Mouse (Mus musculus) urinary bladder, postnatal 25 days (tissue): ENCODE measurements around the gene Ano1.
A peak's percentile ranks its signal among the peaks of the same experiment; 100 is the strongest.

Experiments
- DNase-seq: peaks from one replicate; pipeline ENCODE4 v3.0.0; 2022; ENCODE audit warnings: low spot score

The Ano1 gene

DNA sequence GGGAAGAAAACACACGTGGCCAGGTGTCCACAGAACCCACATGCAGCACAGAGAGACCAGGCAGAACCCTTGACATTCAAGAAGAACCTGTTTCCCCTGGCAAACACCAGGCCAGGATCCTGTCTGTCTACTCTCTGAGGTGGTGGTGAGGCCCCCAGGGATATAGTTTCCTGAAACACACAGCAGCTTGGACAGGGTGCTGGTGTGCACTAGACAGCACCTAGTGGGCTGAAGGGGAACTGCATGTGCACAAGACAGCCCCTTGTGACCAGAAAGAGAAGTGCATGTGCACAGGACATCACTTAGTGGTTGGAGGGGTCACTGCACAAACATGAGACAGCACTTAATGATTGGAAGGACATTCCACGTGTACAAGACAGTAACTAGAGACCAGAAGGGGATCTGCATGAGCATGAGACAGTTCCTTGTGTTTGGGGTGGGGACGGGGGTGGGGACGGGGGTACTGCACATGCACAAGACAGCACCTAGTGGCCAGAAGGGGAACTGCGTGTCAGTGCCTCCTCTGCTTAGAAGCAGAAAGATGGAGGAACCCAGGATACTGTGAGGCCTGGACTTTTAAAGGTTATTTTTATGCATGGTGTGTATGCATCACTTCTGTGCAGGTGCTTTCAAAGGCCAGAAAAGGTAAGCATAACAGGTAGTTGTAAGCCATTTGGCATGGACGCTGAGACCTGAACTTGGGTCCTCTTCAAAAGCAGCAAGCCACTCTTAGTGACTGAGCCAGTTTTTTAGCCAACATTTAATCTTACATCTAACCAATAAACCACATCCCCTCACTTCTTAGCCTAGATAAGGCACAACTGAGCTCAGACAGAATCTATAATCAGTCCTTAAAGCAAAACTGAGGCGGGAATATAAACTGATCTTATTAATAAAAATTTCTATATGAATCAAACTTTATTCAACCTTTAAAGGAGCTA is 54.7 kb downstream of the Ano1 start:
- no peak for DNase-seq

DNA sequence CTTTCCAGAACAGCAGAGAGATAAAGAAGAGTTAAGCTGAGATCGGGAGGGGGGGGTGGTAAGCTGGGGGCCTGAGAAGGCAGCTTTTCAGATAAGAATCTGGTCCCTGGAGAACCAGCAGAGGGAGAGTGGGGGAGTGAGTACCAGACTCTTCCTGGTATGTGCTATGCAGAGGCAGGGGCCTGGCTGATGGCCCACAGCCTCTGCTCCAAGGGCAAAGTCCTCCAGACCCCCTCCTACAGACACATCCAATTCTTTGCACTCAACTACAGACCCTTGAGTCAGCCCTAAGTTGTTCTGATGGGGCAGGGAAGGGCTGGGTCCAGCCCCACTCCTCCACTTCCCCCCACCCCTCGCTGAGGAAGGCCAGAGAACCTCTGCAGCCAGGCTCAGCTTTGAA is 61.9 kb downstream of the Ano1 start:
- DNase-seq, result no peak

DNA sequence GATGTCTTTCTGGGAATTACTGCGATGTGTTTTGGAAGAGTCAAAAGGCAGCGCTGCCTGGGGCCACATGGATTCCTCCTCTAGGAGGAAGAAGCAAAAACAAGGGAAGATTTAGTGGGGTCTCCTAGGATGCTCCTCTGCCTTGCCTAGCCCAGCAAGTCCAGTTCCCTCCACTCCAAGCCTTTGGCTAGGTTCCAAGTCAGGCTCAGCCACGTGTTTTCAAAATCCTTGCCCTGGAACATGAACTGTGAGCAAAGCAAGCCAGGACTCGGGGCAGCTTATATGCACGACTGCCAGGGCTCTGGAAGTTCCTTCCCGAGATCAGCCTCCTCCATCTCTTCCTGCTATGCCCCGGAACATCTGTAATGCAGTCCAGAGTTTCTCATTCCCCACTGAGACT is 62.6 kb downstream of the Ano1 start:
- no peak for DNase-seq

DNA sequence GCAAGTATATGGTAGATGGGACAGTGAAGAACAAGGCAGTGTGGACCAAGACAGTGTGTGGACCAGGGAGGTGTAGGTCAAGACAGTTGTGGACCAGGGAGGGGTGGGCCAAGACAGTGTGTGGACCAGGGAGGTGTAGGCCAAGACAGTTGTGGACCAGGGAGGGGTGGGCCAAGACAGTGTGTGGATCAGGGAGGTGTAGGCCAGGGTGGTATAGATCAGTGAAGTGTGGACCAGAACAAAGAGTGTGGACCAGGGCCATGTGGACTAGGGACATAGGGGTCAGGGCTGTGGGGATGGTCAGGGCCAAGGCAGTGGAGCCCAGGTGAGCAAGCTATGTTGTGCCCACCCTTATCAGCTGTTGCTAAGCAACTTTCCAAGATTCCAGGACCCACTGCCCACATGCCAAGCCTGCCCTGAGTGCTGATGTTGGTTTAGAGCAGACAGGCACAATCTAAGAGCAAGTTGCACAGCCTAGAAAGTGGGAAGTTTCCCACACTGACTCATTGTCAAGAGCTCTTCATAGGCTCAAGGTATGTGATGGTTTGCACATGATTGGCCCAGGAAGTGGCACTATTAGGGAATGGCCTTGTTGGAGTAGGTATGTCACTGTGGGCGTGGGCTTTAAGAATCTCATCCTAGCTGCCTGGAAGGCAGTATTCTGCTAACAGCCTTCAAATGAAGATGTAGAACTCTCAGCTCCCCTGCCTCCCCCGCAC is 64.0 kb downstream of the Ano1 start:
- no peak for DNase-seq

DNA sequence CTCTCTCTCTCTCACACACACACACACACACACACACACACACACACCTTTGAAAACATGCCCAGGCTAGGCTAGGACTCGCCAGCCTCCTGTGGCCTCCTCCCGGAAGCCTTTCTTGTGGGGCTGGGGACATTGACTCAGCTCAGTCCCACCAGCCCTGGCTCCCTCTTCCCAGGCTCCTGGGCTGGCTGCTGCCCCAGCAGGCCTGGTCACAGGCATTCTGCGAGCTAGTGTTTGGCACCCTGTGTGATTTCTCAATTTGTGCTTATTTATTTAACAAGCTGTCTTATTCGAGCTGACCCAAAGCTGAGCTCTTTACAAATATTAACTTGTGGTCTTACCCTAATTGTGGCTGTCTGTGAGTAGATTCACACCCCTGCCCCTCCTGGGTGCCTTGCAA is 66.8 kb downstream of the Ano1 start:
- DNase-seq, result no peak

DNA sequence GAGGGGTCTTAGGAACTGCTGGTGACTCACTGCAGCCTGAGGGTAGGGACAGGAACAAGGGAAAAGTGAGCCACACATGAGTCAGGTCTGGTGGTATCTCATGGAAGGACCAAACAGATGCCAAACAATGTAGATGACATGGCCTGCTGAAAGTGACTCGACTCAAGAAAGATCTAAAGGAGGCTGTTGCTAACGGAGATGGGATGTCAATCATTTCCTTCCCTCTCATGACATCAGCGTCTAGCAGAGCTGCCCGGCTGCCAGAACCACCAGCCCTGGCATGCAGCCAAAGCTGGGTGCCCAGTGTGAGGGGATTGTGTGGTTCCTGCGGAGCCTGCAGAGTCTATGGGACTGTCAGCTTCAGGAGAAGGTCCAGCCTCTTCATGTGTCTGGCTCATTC is 67.3 kb downstream of the Ano1 start:
- no peak for DNase-seq

DNA sequence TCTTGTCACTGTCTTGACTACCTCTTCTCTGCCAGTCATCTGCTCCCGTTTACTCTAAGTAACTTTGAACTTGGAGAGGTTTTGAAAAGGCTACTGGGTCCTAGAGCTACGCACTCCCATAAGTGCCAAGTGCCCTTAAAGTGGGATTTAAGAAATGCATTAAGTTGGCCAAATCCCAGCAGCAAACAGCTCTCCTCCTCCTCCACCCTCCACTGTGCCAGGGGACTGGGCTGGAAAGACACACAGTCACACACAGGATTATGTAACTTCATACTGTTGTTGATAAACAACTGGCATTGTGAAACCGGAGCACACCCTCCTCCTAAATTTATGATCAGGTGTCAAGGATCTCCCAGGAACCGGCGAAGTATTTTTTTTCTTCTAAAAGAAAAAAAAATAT is 71.7 kb downstream of the Ano1 start:
- no peak for DNase-seq

DNA sequence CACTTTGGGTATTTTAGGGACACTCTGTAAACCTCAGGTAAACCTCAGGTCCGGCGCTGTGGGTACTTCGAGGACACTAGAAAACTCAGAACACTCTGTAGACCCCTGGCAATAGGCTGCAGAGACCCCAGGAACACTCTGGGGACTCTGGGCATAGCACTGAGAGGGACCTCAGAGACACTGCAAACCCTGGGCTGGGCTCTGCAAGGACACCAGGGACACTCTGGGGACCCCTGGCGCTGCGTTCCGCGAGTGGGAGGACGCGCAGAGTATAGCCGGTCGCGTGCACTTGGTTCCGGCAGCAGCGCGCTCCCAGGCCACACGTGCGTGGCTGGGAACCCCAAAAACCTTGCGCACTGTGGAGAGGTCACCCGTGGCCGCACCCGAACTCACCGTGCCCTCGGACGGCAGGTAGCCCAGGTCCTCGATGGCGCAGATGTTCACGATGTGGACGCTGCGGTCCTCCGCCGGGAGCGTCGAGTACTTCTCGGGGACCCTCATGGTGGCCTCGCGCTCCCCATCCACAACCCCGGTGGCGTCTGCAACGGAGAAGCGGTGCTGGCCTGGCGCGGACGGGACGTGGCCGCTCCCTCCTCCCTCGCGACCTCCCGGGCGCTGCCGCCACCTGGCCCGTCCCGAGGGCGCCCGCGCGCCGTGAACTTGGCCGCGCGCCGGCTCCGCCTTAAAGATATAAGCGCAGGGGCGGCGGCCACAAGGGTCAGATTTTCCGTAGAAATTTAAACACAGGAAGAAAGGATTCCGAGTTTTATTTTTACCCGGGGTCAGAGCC is 73.3 kb downstream of the Ano1 start:
- peak; percentile 63 for DNase-seq

DNA sequence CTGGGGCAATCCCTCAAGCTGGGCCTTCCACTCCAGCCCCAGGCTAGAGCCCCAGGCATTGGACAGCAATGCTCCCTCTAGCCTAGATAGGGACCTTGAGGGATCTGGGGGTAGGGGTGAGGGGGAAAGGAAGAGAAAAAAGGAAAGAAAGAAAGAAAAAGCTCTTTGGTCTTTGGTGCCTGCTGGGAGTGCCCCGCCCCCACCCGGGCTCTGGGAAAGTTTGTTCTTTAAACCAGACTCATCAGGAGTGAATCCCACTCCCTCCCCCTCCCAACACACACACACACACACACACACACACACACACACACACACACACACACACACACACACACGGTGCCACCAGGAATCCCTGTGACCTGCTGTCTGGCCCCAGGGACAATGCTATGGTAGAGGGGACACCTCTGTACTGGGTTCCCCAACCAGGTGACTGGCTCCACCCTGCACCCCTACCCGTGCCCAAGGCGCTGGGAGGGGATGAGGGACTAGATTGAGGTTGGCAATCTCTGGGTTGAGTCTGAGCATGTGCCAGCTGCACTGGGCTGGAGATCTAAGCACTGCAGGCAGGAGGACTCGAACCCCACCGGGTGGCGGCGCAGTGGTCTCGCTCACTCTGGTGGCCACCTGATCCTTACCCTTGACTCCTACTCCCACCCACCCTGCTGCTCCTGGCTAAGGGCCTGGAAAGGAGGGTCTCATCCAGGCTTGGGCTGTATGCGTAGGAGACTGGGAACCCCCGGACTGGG is 74.3 kb downstream of the Ano1 start:
- DNase-seq, result no peak

DNA sequence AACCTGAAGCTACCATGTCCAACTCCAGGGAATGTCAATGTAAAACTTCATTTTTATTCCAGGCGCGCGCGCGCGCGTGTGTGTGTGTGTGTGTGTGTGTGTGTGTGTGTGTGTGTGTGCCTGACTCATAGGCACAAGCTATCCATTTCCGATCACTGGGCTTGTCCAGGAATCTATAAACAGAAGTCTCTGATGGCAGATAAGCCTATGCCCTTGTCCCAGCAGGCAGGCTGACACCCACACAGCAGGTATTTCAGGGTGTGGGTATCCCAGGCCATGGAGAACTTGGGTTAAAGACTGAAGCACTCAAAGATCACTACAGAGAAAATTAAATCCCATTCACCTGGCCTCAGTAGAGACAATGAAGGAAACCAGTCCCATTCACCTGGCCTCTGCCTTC is 76.1 kb downstream of the Ano1 start:
- no peak for DNase-seq

DNA sequence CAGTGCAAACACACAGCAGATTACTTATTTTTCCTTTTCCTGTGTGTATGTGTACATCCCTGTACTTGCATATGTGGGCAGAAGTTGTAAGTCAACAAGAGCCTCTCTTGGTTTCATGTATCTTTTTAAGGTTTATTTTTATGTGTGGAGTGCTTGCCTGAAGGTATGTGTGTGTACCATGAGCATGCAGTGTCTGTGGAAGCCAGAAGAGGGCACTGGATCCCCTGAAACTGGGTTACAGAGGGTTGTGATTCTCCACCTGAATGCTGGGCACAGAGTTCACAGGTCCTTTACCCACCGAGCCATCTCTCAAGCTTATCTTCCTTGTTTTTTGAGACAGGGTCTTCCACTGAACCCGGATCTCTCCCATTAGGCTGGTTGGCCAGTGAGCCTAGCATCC is 81.9 kb downstream of the Ano1 start:
- no peak for DNase-seq

DNA sequence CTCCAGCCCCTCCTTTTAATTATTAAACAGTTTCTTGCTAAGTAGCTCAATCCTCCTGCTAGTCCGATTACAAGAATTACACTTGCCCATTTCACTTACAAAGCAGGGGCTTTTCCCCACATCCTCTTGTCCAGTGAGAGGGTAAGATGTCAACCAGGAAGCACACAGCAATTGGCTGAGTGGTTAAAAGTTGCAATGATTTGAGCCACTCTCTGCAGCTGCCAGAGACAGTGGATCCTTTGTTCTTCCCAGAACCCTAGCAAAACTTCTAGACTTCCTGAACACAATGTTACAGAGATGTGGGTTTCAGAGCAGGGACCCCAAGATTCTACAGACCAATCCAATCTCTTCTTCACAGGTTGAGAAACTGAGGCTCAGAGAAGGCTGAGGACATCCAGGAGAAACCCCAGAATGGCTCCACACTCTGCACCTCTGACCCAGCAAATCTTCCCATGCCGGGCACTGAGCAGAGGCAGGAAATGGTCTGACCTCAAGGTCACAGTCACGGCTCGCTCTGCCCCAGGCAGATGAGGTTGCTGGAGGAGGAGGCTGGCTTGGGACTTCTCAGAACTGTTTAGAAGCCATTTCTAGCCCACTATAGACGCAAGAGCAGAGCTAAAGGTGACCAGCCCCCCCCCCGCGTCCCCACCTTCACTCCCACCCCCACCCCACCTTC is 83.0 kb downstream of the Ano1 start:
- no peak for DNase-seq

DNA sequence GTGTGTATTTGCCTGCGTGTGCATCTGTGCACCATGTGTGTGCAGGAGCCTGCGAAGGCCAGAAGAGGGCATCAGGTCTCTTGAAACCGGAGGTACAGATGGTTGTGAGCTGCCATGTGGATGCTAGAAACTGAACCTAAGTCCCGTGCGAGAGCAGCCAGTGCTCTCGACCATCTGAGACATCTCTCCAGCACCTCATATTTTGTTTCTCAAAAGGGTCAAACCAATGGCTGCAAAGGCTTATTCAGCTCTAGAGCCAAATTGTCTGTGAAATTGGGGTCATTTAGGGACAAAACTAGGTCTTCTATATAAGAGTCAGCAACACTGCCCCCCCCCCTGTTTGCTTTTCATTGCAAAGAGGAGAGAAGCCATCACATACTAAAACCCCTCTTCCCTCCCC is 84.7 kb downstream of the Ano1 start:
- DNase-seq, result no peak

DNA sequence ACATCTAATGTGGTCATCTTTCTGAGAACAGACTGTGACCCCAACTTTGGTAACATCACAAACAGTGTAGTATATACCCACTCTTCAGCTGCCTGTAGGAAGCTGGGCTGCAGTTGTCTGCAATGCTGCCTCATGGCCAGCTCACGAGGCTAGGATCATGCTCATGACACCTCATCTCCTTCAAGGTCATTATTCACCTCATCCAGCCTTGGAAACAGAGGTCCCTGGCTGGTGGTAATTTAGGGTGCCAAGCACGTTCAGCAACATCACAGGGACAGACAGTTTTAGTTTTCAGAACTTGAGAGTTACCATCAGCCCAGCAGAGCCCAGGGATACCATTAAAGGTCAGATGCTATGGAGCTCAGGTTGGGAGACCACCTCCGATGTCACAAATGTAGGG is 86.2 kb downstream of the Ano1 start:
- DNase-seq, result no peak

DNA sequence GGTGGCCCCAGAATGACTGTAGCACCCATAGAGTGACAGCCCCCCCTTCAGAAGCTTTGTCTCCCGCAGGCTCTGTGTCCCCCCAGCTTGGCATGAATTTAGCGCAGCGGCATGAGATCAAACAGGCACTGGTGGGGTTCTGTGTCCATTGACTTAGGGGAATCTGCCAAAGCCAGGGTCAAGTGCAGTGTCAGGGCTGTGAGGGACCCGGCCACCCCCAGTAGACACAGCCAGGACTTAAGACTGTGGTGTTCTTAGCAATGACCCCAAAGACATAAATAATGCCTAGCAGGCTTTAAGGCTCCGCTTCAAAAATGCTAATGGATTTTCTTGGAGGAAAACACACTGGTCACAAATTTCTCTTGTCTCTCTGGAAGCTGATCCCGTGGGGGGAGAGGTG is 88.2 kb downstream of the Ano1 start:
- no peak for DNase-seq

DNA sequence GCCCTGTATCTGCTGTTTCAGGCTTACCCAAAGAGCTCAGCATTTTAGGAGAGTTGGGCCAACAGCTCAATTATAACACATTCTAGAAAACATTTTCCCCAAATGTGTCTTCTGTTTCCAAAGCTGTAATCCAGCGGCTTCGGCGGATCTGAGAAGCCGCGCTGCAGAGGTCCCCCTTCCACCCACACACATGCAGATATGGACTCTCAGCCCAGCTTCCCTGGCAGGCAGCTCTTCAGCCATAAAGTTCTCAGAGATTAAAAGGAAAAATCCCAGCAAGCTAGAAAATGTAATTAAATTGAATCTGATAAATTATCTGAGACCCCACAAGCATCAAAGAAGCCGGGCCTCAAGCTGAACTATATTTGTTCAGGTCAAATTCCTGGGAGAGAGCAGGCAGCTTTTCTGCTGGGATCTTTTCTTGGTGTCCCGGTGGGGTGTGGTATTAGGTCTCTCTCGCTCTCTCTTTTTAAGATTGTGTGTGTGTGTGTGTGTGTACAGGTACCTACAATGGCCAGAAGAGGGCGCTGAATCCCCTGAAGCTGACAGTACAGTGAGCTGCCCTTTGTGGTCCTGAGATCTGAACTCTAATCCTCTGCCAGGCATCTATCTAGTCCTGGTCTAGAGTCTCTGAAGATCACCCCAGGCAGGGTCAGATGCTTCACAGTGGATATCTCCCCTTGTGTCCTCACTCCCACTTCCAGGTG is 95.4 kb downstream of the Ano1 start:
- no peak for DNase-seq

DNA sequence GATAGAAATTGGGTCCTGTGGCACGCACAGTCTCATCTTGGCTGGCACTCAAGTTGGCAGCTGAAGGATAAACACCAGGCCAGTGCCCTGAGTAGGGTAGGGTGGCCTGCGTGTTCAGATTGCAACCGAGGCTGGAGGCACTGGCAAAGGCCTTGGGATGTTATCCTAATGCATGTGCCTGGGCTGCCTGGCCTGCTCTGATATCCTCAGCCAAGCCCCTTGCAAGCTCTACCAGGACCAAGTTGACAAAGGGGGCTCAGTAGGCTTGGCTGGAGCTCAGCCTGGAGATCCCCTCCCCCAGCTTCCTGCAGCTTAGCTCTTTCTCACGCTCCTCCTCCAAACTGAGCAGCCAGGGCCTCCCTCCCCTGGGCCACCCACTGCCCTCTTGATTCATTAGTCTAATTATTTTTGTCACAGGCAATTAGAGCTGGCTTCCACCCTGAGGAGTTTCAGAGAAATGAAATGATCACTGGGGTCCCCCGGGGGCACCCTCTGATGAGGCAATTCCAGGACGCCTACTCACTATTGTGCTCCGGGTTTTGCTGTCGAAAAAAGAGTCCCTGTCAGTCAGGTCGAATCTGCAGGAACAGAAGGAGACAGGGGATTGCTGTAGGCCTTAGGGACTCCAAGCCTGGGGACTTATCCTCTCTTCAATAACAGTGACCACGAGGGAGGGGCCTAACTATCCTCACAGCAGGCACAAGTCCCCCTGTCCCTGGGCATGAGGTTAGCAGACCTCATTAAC is 97.9 kb downstream of the Ano1 start:
- DNase-seq, result no peak

DNA sequence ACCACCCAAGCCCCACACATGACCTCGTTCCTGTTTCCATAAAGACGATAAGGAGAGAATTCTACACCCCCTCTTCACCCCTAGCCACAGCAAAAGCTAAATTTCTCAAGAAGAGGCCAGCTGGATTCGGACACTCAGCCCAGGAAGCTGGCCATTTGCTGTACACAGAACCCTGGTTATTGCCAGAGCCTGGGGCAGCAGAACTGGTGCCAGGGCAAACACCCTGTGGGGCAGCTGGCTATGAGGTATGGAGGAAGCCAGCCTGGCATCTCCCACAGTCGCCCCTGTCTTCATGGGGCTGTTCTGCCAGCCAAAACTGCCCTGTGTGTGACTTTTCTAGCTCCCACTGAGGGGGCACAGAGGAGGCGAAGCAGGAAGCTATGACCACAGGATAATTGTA is 104.2 kb downstream of the Ano1 start:
- DNase-seq, result no peak

DNA sequence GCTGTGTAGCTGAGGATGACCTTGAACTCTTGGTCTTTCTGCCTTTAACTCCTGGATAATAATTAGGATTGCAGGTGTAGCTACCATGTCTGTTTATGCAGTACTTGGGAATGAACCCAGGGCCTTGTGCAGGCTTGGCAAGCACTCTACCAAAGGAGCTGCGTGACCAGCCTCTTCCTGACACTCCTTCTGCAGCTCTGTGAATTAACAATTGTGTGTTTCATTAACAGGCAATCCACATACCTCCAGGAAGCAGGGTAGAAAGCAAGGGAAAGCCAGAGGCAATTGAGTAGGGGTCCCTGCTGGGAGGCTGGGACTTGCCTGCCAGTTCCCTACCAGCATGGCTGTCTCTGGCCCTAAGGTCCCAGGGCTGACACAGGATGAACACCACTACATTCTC is 111.0 kb downstream of the Ano1 start:
- no peak for DNase-seq

DNA sequence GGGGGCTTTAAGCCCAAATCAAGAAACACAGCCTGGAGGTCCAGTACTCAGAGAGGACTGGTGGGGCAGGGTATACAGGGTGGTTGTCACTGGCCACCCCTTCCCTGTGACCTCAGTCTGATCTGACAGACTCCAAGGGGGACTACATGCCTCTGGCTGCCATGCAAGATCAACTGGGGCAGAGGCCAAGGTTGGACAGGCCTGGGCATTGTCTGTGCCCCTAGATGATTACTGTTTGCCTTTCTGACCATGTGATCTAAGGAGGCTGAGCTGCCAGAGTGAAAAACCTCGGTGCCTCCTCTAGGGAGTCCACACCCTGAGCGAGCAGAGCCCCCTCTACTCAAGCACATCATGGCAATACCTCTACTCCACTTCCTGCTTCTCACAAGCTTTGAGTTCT is 115.8 kb downstream of the Ano1 start:
- DNase-seq, result no peak
